Comparison of ENCODE assay signal across 21 mouse cellular contexts in the genomic region with DNA sequence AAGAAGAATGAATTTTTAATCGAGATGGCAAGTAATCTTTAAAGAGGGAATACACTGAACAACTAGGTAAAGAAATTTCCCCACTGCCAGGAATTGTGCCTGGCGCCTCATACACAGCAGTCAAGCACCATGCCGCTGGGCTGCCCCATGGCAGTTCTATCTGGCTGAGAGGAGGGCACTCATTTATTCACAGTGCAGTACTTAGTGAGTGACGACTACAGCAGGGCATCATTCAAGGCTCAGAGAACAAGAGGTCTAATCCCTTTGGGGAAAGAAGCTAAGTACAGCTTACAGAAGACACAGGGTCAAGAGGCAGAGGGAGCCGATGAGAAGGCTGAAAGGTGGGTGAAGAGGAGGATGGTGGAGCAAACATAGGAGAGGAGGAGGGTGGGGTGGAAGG. TPM values are rescaled to one million over a fixed set of nuclear protein-coding genes. Genes with fewer than 3 reads are reported as not detected.
A peak's percentile ranks its signal among the peaks of the same experiment; 100 is the strongest.
DNase-seq lines count a peak whose midpoint lies in the region; ATAC-seq and TF ChIP-seq lines count a peak whose summit lies in the region.
"Had no signal": no experiment of that assay in that cellular context is flagged by ENCODE, and none has a peak within 500 bp of the region (broad histone marks: within the 10 kb centered on the region; RNA-seq: fewer than 3 reads in every experiment).

No protein-coding gene starts in this region.

- ATAC-seq in megakaryocyte, adult 5-6 weeks (ENCODE audit: poor library complexity, severe bottlenecking): 0 out of 2 replicates have a peak, but pooled peaks have one; percentile 7
- ATAC-seq: forebrain, embryonic 14.5 days; forebrain, embryonic 16.5 days had no signal

- intact Hi-C loops in heart, postnatal 25 days (cut with DNase I): no loop called here

- H3K27ac ChIP-seq in layer of hippocampus, adult 2 months: peak overlapping the region; percentile 59; the same call in 1 of the 2 replicates
- H3K27ac ChIP-seq: embryonic facial prominence, embryonic 10.5 days; embryonic facial prominence, embryonic 12.5 days had no signal

- no peak overlapping the region for H3K4me3 ChIP-seq in layer of hippocampus, adult 2 months
- H3K4me3 ChIP-seq: embryonic facial prominence, embryonic 10.5 days; embryonic facial prominence, embryonic 12.5 days had no signal

- no peak for TF ChIP-seq CTCF in layer of hippocampus, adult 2 months (conservative IDR thresholded peaks at IDR 0.05)

- DNase-seq in heart, adult 11 months: peak; percentile 50
- no peak for DNase-seq in heart, postnatal 25 days (ENCODE audit: low spot score)
- DNase-seq in layer of hippocampus, adult 2 months (ENCODE audit: low spot score in 2 of 2): no peak
- no peak for DNase-seq in layer of hippocampus, postnatal 14 days (ENCODE audit: low spot score in 2 of 2)
- peak; percentile 16 for DNase-seq in retina, embryonic 14.5 days (ENCODE audit: low spot score)
- no peak for DNase-seq in spleen, postnatal 36 days (ENCODE audit: low spot score in 2 of 2)
- no peak for DNase-seq in frontal cortex, adult 2 months (ENCODE audit: extremely low spot score in 1 of 2, low spot score in 1 of 2)
- DNase-seq: adrenal gland, adult 2 months; adrenal gland, postnatal 10 days; adrenal gland, postnatal 25 days; cerebellum, adult 11 months; cerebellum, adult 18-20 months; cerebellum, adult 8-10 months; cerebellum, adult 9-11 months; cerebellum, postnatal 14 days; cerebellum, postnatal 36 days had no signal

RNA-seq across cellular contexts. Expression of a gene that starts 54.7 kb away (rescaled TPM):
- 10 to 100 TPM; 56.5 to 58.9 TPM for total RNA-seq in heart, postnatal 25 days (2021)
- 10 to 100 TPM; 51.2 to 51.3 TPM for total RNA-seq in layer of hippocampus, adult 2 months (2021)
- 10 to 100 TPM; 34.3 to 35.5 TPM for total RNA-seq in layer of hippocampus, postnatal 14 days (2021)
- 35.9 and 38.4 TPM in 2 replicates for total RNA-seq in megakaryocyte, adult 5-6 weeks (2015)
- 35.1 and 39.4 TPM in 2 replicates for total RNA-seq in megakaryocyte, adult 5-6 weeks (2017)
- 21.9 and 23.6 TPM in 2 replicates for polyA plus RNA-seq in frontal cortex, adult 2 months (2012; rRNA removed)

Comparison
In these comparisons a context has a peak if more than half of its experiments do, and no peak if none do; other contexts are left out.
1. DNase-seq: peak in heart, adult 11 months (single experiment) and retina, embryonic 14.5 days (single experiment); none in heart, postnatal 25 days (single experiment), layer of hippocampus, adult 2 months (0 of 2), layer of hippocampus, postnatal 14 days (0 of 2), spleen, postnatal 36 days (0 of 2) and frontal cortex, adult 2 months (0 of 2).